Mouse (Mus musculus): ENCODE data around the gene Plcxd3. TPM values are rescaled to one million over a fixed set of nuclear protein-coding genes. Genes with fewer than 3 reads are reported as not detected.

The Plcxd3 gene
- polyA plus RNA-seq (2015; fragmentation: Nextera tagmentation; extraction: Ambion mirVana): 0.38 and 0.43 TPM in 2 replicates

GRCm38 (mm10) chr15:4375423-4376220 lies at the start of gene Plcxd3:
Plcxd3 (plus strand) TSS chr15:4375491.
- H3K27ac ChIP-seq: no peak within 1 kb of the TSS
- no peaks in the 10 kb centered on the region for H3K27me3 ChIP-seq
- H3K9ac ChIP-seq: no peak within 1 kb of the TSS
- peak within 1 kb of the TSS; percentile 40 for H3K4me2 ChIP-seq
- no peaks in the 10 kb centered on the region for H3K4me1 ChIP-seq (replicated peaks)
- no peak for ATAC-seq (ENCODE audit: low read depth)
- H3K36me3 ChIP-seq: no peaks in the 10 kb centered on the region
- H3K9me3 ChIP-seq (replicated peaks): no peaks in the 10 kb centered on the region
- WGBS (ENCODE audit: insufficient replicate concordance): 2% methylated on average over 33 of the region's 33 CpGs
- no peak for DNase-seq
- peak within 1 kb of the TSS; percentile 26 for H3K4me3 ChIP-seq (replicated peaks)

- H3K9me3 ChIP-seq (replicated peaks): no peaks in the 10 kb centered on the region
- no peak overlapping the region for H3K4me3 ChIP-seq (replicated peaks)
- no peak overlapping the region for H3K9ac ChIP-seq
- no peak for ATAC-seq (ENCODE audit: low read depth)
- H3K27ac ChIP-seq: no peak overlapping the region
- H3K27me3 ChIP-seq: no peaks in the 10 kb centered on the region
- no peak for DNase-seq
- H3K4me1 ChIP-seq (replicated peaks): no peaks in the 10 kb centered on the region
- WGBS (ENCODE audit: insufficient replicate concordance): 49% methylated on average over 4 of the region's 4 CpGs
- no peaks in the 10 kb centered on the region for H3K36me3 ChIP-seq
- no peak overlapping the region for H3K4me2 ChIP-seq
These were observed 43.4 kb upstream of the Plcxd3 start for GRCm38 (mm10) chr15:4331867-4332266.

GRCm38 (mm10) chr15:4341620-4342019 lies 33.7 kb upstream of the Plcxd3 start:
- H3K4me2 ChIP-seq: no peak overlapping the region
- H3K27ac ChIP-seq: no peak overlapping the region
- no peak overlapping the region for H3K9ac ChIP-seq
- H3K4me1 ChIP-seq (replicated peaks): no peaks in the 10 kb centered on the region
- no peak for DNase-seq
- H3K4me3 ChIP-seq (replicated peaks): no peak overlapping the region
- no peak for ATAC-seq (ENCODE audit: low read depth)
- WGBS (ENCODE audit: insufficient replicate concordance): 39% methylated on average over 4 of the region's 4 CpGs
- no peaks in the 10 kb centered on the region for H3K9me3 ChIP-seq (replicated peaks)
- H3K27me3 ChIP-seq: no peaks in the 10 kb centered on the region
- H3K36me3 ChIP-seq: no peaks in the 10 kb centered on the region

- no peak for ATAC-seq (ENCODE audit: low read depth)
- Histone ChIP-seq H3K4me1 (replicated peaks) (no peaks in the 10 kb centered on the region), H3K4me3 (replicated peaks) (no peak overlapping the region), H3K9me3 (replicated peaks) (no peaks in the 10 kb centered on the region), H3K9ac (no peak overlapping the region), H3K4me2 (no peak overlapping the region), H3K36me3 (no peaks in the 10 kb centered on the region), H3K27ac (no peak overlapping the region), H3K27me3 (no peaks in the 10 kb centered on the region)
- no peak for DNase-seq
- WGBS (ENCODE audit: insufficient replicate concordance): 12% methylated on average over 7 of the region's 7 CpGs
These were observed 26.3 kb upstream of the Plcxd3 start for GRCm38 (mm10) chr15:4348816-4349553.

GRCm38 (mm10) chr15:4356397-4356796 lies 18.9 kb upstream of the Plcxd3 start:
- H3K4me1 ChIP-seq (replicated peaks): no peaks in the 10 kb centered on the region
- no peaks in the 10 kb centered on the region for H3K36me3 ChIP-seq
- H3K4me3 ChIP-seq (replicated peaks): no peak overlapping the region
- H3K27me3 ChIP-seq: no peaks in the 10 kb centered on the region
- H3K9me3 ChIP-seq (replicated peaks): no peaks in the 10 kb centered on the region
- H3K9ac ChIP-seq: no peak overlapping the region
- WGBS (ENCODE audit: insufficient replicate concordance): 66% methylated on average over 11 of the region's 11 CpGs
- no peak overlapping the region for H3K4me2 ChIP-seq
- ATAC-seq (ENCODE audit: low read depth) (no peak), DNase-seq (no peak)
- no peak overlapping the region for H3K27ac ChIP-seq

DNA sequence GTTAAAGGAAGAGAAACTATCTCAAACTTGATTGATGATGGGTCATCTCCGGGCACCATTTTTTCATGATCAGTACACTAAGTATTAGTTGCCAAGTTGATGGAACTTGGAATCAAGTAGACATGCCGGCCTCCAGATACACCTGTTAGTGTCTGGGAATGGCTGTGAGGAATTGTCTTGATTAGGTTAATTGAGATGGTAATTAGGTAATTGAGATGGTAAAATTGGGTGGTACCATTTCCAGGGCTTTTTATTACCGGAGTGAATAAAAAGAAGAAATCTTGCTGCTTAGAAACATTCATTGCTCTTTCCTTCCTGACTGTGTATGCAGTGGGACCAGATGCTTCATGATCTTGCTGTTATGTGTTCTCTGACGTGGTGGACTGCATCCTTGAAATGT lies 17.6 kb upstream of the Plcxd3 start:
- WGBS (ENCODE audit: insufficient replicate concordance): 54% methylated on average over 4 of the region's 4 CpGs
- Histone ChIP-seq H3K36me3 (no peaks in the 10 kb centered on the region), H3K9ac (no peak overlapping the region), H3K27ac (no peak overlapping the region), H3K4me3 (replicated peaks) (no peak overlapping the region), H3K4me1 (replicated peaks) (no peaks in the 10 kb centered on the region), H3K9me3 (replicated peaks) (no peaks in the 10 kb centered on the region), H3K4me2 (no peak overlapping the region), H3K27me3 (no peaks in the 10 kb centered on the region)
- no peak for ATAC-seq (ENCODE audit: low read depth)
- no peak for DNase-seq

DNA sequence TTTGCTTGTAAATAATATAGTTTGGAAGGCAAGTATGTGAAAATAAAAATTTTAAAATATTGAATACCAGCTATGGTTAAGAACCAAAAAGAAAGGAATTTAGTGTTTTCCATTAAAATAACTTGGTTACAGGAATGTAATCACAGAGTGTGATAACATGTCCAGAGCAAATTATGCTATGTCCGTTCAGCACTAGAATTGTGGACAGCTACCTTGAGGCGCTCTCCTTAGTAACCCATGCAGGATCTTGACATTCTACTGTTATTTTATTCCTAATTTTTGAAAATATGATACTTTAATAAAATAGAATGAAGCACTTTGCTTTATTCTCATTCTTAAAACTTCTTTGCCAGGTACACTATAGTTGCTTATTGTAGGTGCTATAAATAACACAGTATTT lies 7.5 kb upstream of the Plcxd3 start:
- H3K9ac ChIP-seq: no peak overlapping the region
- DNase-seq: no peak
- no peaks in the 10 kb centered on the region for H3K27me3 ChIP-seq
- no peaks in the 10 kb centered on the region for H3K9me3 ChIP-seq (replicated peaks)
- no peaks in the 10 kb centered on the region for H3K4me1 ChIP-seq (replicated peaks)
- H3K27ac ChIP-seq: no peak overlapping the region
- no peaks in the 10 kb centered on the region for H3K36me3 ChIP-seq
- WGBS (ENCODE audit: insufficient replicate concordance): 48% methylated on average over 2 of the region's 2 CpGs
- no peak overlapping the region for H3K4me2 ChIP-seq
- H3K4me3 ChIP-seq (replicated peaks): no peak overlapping the region
- ATAC-seq (ENCODE audit: low read depth): no peak

DNA sequence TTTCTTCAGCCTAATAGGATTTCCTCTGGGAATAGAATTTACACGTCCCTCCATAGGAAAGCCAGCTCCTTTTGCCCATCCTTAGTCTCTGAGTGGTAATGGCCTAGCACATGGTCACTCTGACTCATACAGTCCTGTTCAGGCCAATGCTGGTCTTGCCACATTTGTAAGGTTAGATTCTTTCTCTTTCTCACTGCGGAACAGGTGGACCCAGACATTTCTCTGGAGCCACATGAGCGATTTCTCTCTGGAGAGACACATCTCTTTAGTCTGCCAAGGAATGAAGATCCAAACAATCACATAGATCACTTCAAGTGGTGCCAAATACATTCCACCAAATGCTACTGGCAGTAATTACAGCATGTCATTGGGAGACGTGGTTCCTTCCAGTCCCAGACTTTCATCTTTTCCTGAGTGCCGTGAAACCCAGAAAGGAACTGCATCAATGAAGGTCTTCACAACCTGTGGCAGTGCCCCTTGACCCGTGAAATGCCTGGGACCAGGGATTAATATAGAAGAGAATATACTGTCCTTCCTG lies 769 bp upstream of the Plcxd3 start:
- no peaks in the 10 kb centered on the region for H3K4me1 ChIP-seq (replicated peaks)
- WGBS (ENCODE audit: insufficient replicate concordance): 43% methylated on average over 6 of the region's 6 CpGs

GRCm38 (mm10) chr15:4375031-4375422 lies 264 bp upstream of the Plcxd3 start:
- 25% methylated on average over 6 of the region's 6 CpGs for WGBS (ENCODE audit: insufficient replicate concordance)
- H3K9me3 ChIP-seq (replicated peaks): no peaks in the 10 kb centered on the region
- no peak overlapping the region for H3K27ac ChIP-seq
- no peak overlapping the region for H3K4me3 ChIP-seq (replicated peaks)
- H3K4me2 ChIP-seq: peak overlapping the region; percentile 40
- H3K36me3 ChIP-seq: no peaks in the 10 kb centered on the region
- ATAC-seq (ENCODE audit: low read depth) (no peak), DNase-seq (no peak)
- H3K9ac ChIP-seq: no peak overlapping the region
- no peaks in the 10 kb centered on the region for H3K27me3 ChIP-seq
- no peaks in the 10 kb centered on the region for H3K4me1 ChIP-seq (replicated peaks)

More for the DNA sequence above, 769 bp upstream of the Plcxd3 start:
- no peaks in the 10 kb centered on the region for H3K9me3 ChIP-seq (replicated peaks)
- no peak overlapping the region for H3K9ac ChIP-seq
- H3K4me3 ChIP-seq (replicated peaks): no peak overlapping the region
- DNase-seq: no peak
- H3K27me3 ChIP-seq: no peaks in the 10 kb centered on the region
- no peaks in the 10 kb centered on the region for H3K36me3 ChIP-seq
- H3K27ac ChIP-seq: no peak overlapping the region
- ATAC-seq (ENCODE audit: low read depth): no peak
- no peak overlapping the region for H3K4me2 ChIP-seq

- H3K4me3 ChIP-seq (replicated peaks): no peak overlapping the region
- no peak for ATAC-seq (ENCODE audit: low read depth)
These were observed 935 bp downstream of the Plcxd3 start for GRCm38 (mm10) chr15:4376221-4376631.

DNA sequence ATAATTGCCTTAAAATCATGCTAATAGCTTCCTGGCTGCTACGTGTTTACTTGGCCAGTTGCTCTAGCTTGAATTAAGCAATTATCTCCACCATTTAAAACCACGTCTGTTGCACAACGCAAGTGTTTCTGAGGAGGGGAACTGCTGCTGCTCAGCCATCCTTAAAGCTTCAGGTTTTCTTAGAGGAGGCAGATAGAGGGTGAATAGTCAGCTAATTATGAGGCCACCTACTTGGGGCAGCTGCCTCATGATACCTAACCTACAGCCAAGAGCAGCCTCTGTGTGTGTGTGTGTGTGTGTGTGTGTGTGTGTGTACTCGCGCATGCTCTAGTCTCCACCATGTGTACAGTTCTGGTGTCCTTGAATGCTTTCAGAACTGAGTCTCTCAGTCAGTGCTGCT lies 3.5 kb downstream of the Plcxd3 start:
- no peak for DNase-seq
- no peak overlapping the region for H3K4me3 ChIP-seq (replicated peaks)
- H3K27ac ChIP-seq: no peak overlapping the region
- no peaks in the 10 kb centered on the region for H3K4me1 ChIP-seq (replicated peaks)
- no peak overlapping the region for H3K4me2 ChIP-seq
- H3K27me3 ChIP-seq: no peaks in the 10 kb centered on the region
- no peaks in the 10 kb centered on the region for H3K36me3 ChIP-seq
- WGBS (ENCODE audit: insufficient replicate concordance): 63% methylated on average over 5 of the region's 5 CpGs
- no peak for ATAC-seq (ENCODE audit: low read depth)
- no peak overlapping the region for H3K9ac ChIP-seq
- H3K9me3 ChIP-seq (replicated peaks): no peaks in the 10 kb centered on the region

More at GRCm38 (mm10) chr15:4376221-4376631, 935 bp downstream of the Plcxd3 start:
- no peak overlapping the region for H3K9ac ChIP-seq
- H3K36me3 ChIP-seq: no peaks in the 10 kb centered on the region
- H3K4me2 ChIP-seq: 0 out of 2 replicates have a peak overlapping the region, but pooled peaks have one; percentile 40
- no peak for DNase-seq
- no peak overlapping the region for H3K27ac ChIP-seq
- no peaks in the 10 kb centered on the region for H3K4me1 ChIP-seq (replicated peaks)
- H3K27me3 ChIP-seq: no peaks in the 10 kb centered on the region
- no peaks in the 10 kb centered on the region for H3K9me3 ChIP-seq (replicated peaks)
- 17% methylated on average over 8 of the region's 8 CpGs for WGBS (ENCODE audit: insufficient replicate concordance)

All from liver, embryonic 13.5 days (tissue).